Mouse (Mus musculus) R1 (cell line): ENCODE data around the gene Olfr1507.

Source experiments
- DNase-seq: peaks from one replicate; pipeline ENCODE4 v3.0.0-alpha.2; 2018; ENCODE audit warnings: low read depth, low spot score

Gene Olfr1507

GRCm38 (mm10) chr14:52495516-52495915, at the start of gene Olfr1507:
Gene Olfr1507 (minus strand): TSS chr14:52495749.
- DNase-seq = no peak

GRCm38 (mm10) chr14:52533336-52533735, 37.8 kb upstream of the Olfr1507 start:
- DNase-seq = peak; percentile 21

GRCm38 (mm10) chr14:52524952-52525351, 29.4 kb upstream of the Olfr1507 start:
- DNase-seq = no peak

GRCm38 (mm10) chr14:52467395-52467794, 28.2 kb downstream of the Olfr1507 start, which contains the start of gene Olfr1508:
Gene Olfr1508 (minus strand): TSS chr14:52467495.
- no peak for DNase-seq

GRCm38 (mm10) chr14:52465738-52466137, 29.8 kb downstream of the Olfr1507 start:
- no peak for DNase-seq

GRCm38 (mm10) chr14:52461928-52462327, 33.6 kb downstream of the Olfr1507 start:
- no peak for DNase-seq

- no peak for DNase-seq
These were observed 44.4 kb downstream of the Olfr1507 start for GRCm38 (mm10) chr14:52451138-52451537.

- DNase-seq = no peak
These were observed 52.9 kb downstream of the Olfr1507 start, which contains the start of gene Olfr1509 for GRCm38 (mm10) chr14:52442690-52443089. Gene Olfr1509 (plus strand): TSS chr14:52442990.
